Mouse (Mus musculus): ENCODE measurements at regions not wholly inside any gene's neighbourhood (a gene's known extent, or its start where the extent isn't known, plus 50 kb on each side); places are given as distances from the start of the nearest gene placed in this dataset.

- TF ChIP-seq EP300 (IDR thresholded peaks at IDR 0.05; ENCODE audit: insufficient read depth, low read depth, low read length) (no peak), CTCF (IDR thresholded peaks at IDR 0.05; ENCODE audit: low read depth, low read length) (no peak), POLR2A (IDR thresholded peaks at IDR 0.05; ENCODE audit: insufficient read depth, low read length) (no peak)
- H3K4me1 ChIP-seq (ENCODE audit: control insufficient read depth, insufficient read depth, low read length), result no peaks in the 10 kb centered on the region
- no peaks in the 10 kb centered on the region for H3K36me3 ChIP-seq (ENCODE audit: control insufficient read depth, insufficient read depth, low read length, poor library complexity, severe bottlenecking)
- H3K9ac ChIP-seq (ENCODE audit: low read depth, poor library complexity, severe bottlenecking), result no peak overlapping the region
- H3K27ac ChIP-seq (ENCODE audit: insufficient read depth, low read length), result no peak overlapping the region
- H3K9me3 ChIP-seq (replicated peaks; ENCODE audit: control insufficient read depth, insufficient read depth, low read length, poor library complexity, severe bottlenecking), result no peaks in the 10 kb centered on the region
- no peak overlapping the region for H3K4me3 ChIP-seq (ENCODE audit: low read depth, low read length)
- H3K27me3 ChIP-seq (ENCODE audit: control insufficient read depth, insufficient read depth, low read length, poor library complexity, severe bottlenecking), result no peaks in the 10 kb centered on the region
Observed at GRCm38 (mm10) chr14:76703373-76703764, 146.7 kb upstream of the Serp2 start.

- TF ChIP-seq CTCF (IDR thresholded peaks at IDR 0.05; ENCODE audit: low read depth, low read length) (no peak), EP300 (IDR thresholded peaks at IDR 0.05; ENCODE audit: insufficient read depth, low read depth, low read length) (no peak), POLR2A (IDR thresholded peaks at IDR 0.05; ENCODE audit: insufficient read depth, low read length) (no peak)
- Histone ChIP-seq H3K27ac (ENCODE audit: insufficient read depth, low read length) (no peak overlapping the region), H3K4me3 (ENCODE audit: low read depth, low read length) (no peak overlapping the region), H3K9ac (ENCODE audit: low read depth, poor library complexity, severe bottlenecking) (no peak overlapping the region), H3K36me3 (ENCODE audit: control insufficient read depth, insufficient read depth, low read length, poor library complexity, severe bottlenecking) (no peaks in the 10 kb centered on the region), H3K27me3 (ENCODE audit: control insufficient read depth, insufficient read depth, low read length, poor library complexity, severe bottlenecking) (no peaks in the 10 kb centered on the region), H3K4me1 (ENCODE audit: control insufficient read depth, insufficient read depth, low read length) (peaks cover 3% of the 10 kb centered on the region), H3K9me3 (replicated peaks; ENCODE audit: control insufficient read depth, insufficient read depth, low read length, poor library complexity, severe bottlenecking) (no peaks in the 10 kb centered on the region)
Observed at GRCm38 (mm10) chr14:76702709-76703372, 146.2 kb upstream of the Serp2 start.

GRCm38 (mm10) chr14:76701911-76702708 lies 145.4 kb upstream of the Serp2 start:
- no peak for TF ChIP-seq CTCF (IDR thresholded peaks at IDR 0.05; ENCODE audit: low read depth, low read length)
- no peak for TF ChIP-seq EP300 (IDR thresholded peaks at IDR 0.05; ENCODE audit: insufficient read depth, low read depth, low read length)
- TF ChIP-seq POLR2A (IDR thresholded peaks at IDR 0.05; ENCODE audit: insufficient read depth, low read length), result no peak
- H3K36me3 ChIP-seq (ENCODE audit: control insufficient read depth, insufficient read depth, low read length, poor library complexity, severe bottlenecking), result no peaks in the 10 kb centered on the region
- no peak overlapping the region for H3K27ac ChIP-seq (ENCODE audit: insufficient read depth, low read length)
- no peaks in the 10 kb centered on the region for H3K27me3 ChIP-seq (ENCODE audit: control insufficient read depth, insufficient read depth, low read length, poor library complexity, severe bottlenecking)
- H3K9ac ChIP-seq (ENCODE audit: low read depth, poor library complexity, severe bottlenecking), result no peak overlapping the region
- no peaks in the 10 kb centered on the region for H3K9me3 ChIP-seq (replicated peaks; ENCODE audit: control insufficient read depth, insufficient read depth, low read length, poor library complexity, severe bottlenecking)
- H3K4me1 ChIP-seq (ENCODE audit: control insufficient read depth, insufficient read depth, low read length), result peaks cover 3% of the 10 kb centered on the region
- H3K4me3 ChIP-seq (ENCODE audit: low read depth, low read length), result no peak overlapping the region

GRCm38 (mm10) chr14:76701304-76701703 lies 144.6 kb upstream of the Serp2 start:
- H3K4me3 ChIP-seq (ENCODE audit: low read depth, low read length), result no peak overlapping the region
- H3K27ac ChIP-seq (ENCODE audit: insufficient read depth, low read length), result no peak overlapping the region
- TF ChIP-seq POLR2A (IDR thresholded peaks at IDR 0.05; ENCODE audit: insufficient read depth, low read length) (no peak), CTCF (IDR thresholded peaks at IDR 0.05; ENCODE audit: low read depth, low read length) (no peak), EP300 (IDR thresholded peaks at IDR 0.05; ENCODE audit: insufficient read depth, low read depth, low read length) (no peak)
- no peaks in the 10 kb centered on the region for H3K9me3 ChIP-seq (replicated peaks; ENCODE audit: control insufficient read depth, insufficient read depth, low read length, poor library complexity, severe bottlenecking)
- H3K36me3 ChIP-seq (ENCODE audit: control insufficient read depth, insufficient read depth, low read length, poor library complexity, severe bottlenecking), result no peaks in the 10 kb centered on the region
- H3K27me3 ChIP-seq (ENCODE audit: control insufficient read depth, insufficient read depth, low read length, poor library complexity, severe bottlenecking), result no peaks in the 10 kb centered on the region
- H3K9ac ChIP-seq (ENCODE audit: low read depth, poor library complexity, severe bottlenecking), result no peak overlapping the region
- H3K4me1 ChIP-seq (ENCODE audit: control insufficient read depth, insufficient read depth, low read length), result peaks cover 5% of the 10 kb centered on the region

- Histone ChIP-seq H3K4me1 (ENCODE audit: control insufficient read depth, insufficient read depth, low read length) (peaks cover 5% of the 10 kb centered on the region), H3K36me3 (ENCODE audit: control insufficient read depth, insufficient read depth, low read length, poor library complexity, severe bottlenecking) (no peaks in the 10 kb centered on the region), H3K9ac (ENCODE audit: low read depth, poor library complexity, severe bottlenecking) (no peak overlapping the region), H3K27ac (ENCODE audit: insufficient read depth, low read length) (no peak overlapping the region), H3K27me3 (ENCODE audit: control insufficient read depth, insufficient read depth, low read length, poor library complexity, severe bottlenecking) (no peaks in the 10 kb centered on the region), H3K9me3 (replicated peaks; ENCODE audit: control insufficient read depth, insufficient read depth, low read length, poor library complexity, severe bottlenecking) (no peaks in the 10 kb centered on the region), H3K4me3 (ENCODE audit: low read depth, low read length) (no peak overlapping the region)
- TF ChIP-seq EP300 (IDR thresholded peaks at IDR 0.05; ENCODE audit: insufficient read depth, low read depth, low read length), result no peak
Observed at GRCm38 (mm10) chr14:76700796-76701195, 144.1 kb upstream of the Serp2 start.

- H3K36me3 ChIP-seq (ENCODE audit: control insufficient read depth, insufficient read depth, low read length, poor library complexity, severe bottlenecking), result no peaks in the 10 kb centered on the region
- TF ChIP-seq POLR2A (IDR thresholded peaks at IDR 0.05; ENCODE audit: insufficient read depth, low read length) (no peak), EP300 (IDR thresholded peaks at IDR 0.05; ENCODE audit: insufficient read depth, low read depth, low read length) (no peak), CTCF (IDR thresholded peaks at IDR 0.05; ENCODE audit: low read depth, low read length) (no peak)
- H3K9me3 ChIP-seq (replicated peaks; ENCODE audit: control insufficient read depth, insufficient read depth, low read length, poor library complexity, severe bottlenecking), result no peaks in the 10 kb centered on the region
- peaks cover 5% of the 10 kb centered on the region for H3K4me1 ChIP-seq (ENCODE audit: control insufficient read depth, insufficient read depth, low read length)
- H3K27me3 ChIP-seq (ENCODE audit: control insufficient read depth, insufficient read depth, low read length, poor library complexity, severe bottlenecking), result no peaks in the 10 kb centered on the region
- H3K9ac ChIP-seq (ENCODE audit: low read depth, poor library complexity, severe bottlenecking), result no peak overlapping the region
- H3K27ac ChIP-seq (ENCODE audit: insufficient read depth, low read length), result no peak overlapping the region
- no peak overlapping the region for H3K4me3 ChIP-seq (ENCODE audit: low read depth, low read length)
Observed at GRCm38 (mm10) chr14:76700190-76700589, 143.5 kb upstream of the Serp2 start.

Measured in ES-Bruce4 (cell line).